Mouse (Mus musculus) midbrain, embryonic 15.5 days (tissue): ENCODE data around the gene Mpped2. TPM values are rescaled to one million over a fixed set of nuclear protein-coding genes. Genes with fewer than 3 reads are reported as not detected.
A peak's percentile ranks its signal among the peaks of the same experiment; 100 is the strongest.

Source experiments
- ATAC-seq: fragments of 200-750 bp; cut with Nextera tagmentation; replicated peaks from 2 replicates; pipeline ENCODE4 v1.8.0; 2017; ENCODE audit warnings: moderate TSS enrichment
- H3K27ac ChIP-seq: fragments of 300-500 bp; sonication (generic); 2 replicates; pipeline ENCODE4 v1.5.1; 2015; ENCODE audit warnings: mild to moderate bottlenecking, inconsistent platforms
- H3K27me3 ChIP-seq: fragments of 300-500 bp; sonication (generic); replicated peaks from 2 replicates; pipeline ENCODE4 v1.6.1; 2015; ENCODE audit warnings: inconsistent platforms
- H3K36me3 ChIP-seq: fragments of 300-500 bp; sonication (generic); replicated peaks from 2 replicates; pipeline ENCODE4 v1.6.1; 2015; ENCODE audit warnings: inconsistent platforms
- H3K4me1 ChIP-seq: fragments of 300-500 bp; sonication (generic); 2 replicates; pipeline ENCODE4 v1.6.1; 2015; ENCODE audit warnings: inconsistent platforms
- H3K4me2 ChIP-seq: fragments of 300-500 bp; sonication (generic); 2 replicates; pipeline ENCODE4 v1.6.1; 2015; ENCODE audit warnings: inconsistent platforms, mild to moderate bottlenecking, moderate library complexity
- H3K4me3 ChIP-seq: fragments of 300-500 bp; sonication (generic); 2 replicates; pipeline ENCODE4 v1.5.1; 2015; ENCODE audit warnings: mild to moderate bottlenecking, inconsistent platforms
- H3K9ac ChIP-seq: fragments of 300-500 bp; sonication (generic); 2 replicates; pipeline ENCODE4 v1.6.1; 2015; ENCODE audit warnings: mild to moderate bottlenecking, inconsistent platforms
- H3K9me3 ChIP-seq: fragments of 300-500 bp; sonication (generic); 2 replicates; pipeline ENCODE4 v1.6.1; 2016; ENCODE audit warnings: inconsistent platforms
- WGBS: fragments of 180-500 bp; shearing (Covaris S2); methylation state at CpG from one replicate; pipeline ENCODE4 v1.1.7; 2015; ENCODE audit warnings: mixed read lengths; 5-methylcytosine and 5-hydroxymethylcytosine counted together
- polyA plus RNA-seq: library from polyadenylated mRNA; unstranded; fragments of >200 nt; fragmentation: Nextera tagmentation; extraction: Ambion mirVana; gene quantifications from 2 replicates; pipeline ENCODE4 v1.2.1, GENCODE M21; 2015

Gene Mpped2
- polyA plus RNA-seq, 1 experiment from 2014 or later = 150 TPM

DNA sequence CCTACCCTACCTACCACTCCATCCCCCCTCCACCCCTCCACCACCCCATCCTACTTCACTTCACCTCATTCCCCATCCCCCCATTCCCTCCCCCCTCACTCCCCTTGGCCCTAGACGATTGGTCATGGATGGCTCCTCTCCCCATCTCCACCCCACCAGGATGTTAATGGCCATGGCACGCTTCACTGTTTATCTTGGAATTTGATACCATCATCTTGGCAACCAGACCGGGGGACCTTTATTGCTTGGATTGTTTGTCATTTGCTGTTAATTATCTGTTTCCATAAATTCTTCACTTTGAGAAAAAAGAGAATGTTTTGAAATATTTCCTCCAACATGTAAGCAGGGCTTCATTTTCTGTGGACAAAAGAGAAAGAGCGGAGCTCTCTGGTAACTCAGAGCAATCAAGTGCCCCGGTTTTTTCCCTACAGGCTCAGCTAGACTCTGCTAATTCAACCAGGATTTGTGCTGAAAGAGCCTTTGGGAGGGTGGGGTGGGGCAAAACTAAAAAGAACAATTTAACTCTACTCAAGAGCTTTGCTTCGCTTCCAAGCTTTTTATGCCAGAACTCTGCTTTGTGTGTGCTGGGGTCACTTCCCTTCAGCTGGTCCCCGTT is 17.9 kb downstream of the Mpped2 start:
- no peak overlapping the region for H3K9ac ChIP-seq
- no peak overlapping the region for H3K27ac ChIP-seq
- no peak overlapping the region for H3K4me3 ChIP-seq
- no peak for ATAC-seq
- peaks cover 14% of the 10 kb centered on the region for H3K4me1 ChIP-seq
- no peaks in the 10 kb centered on the region for H3K27me3 ChIP-seq
- no peaks in the 10 kb centered on the region for H3K9me3 ChIP-seq
- no peak overlapping the region for H3K4me2 ChIP-seq
- H3K36me3 ChIP-seq = no peaks in the 10 kb centered on the region
- 19% methylated on average over 7 of the region's 7 CpGs for WGBS

DNA sequence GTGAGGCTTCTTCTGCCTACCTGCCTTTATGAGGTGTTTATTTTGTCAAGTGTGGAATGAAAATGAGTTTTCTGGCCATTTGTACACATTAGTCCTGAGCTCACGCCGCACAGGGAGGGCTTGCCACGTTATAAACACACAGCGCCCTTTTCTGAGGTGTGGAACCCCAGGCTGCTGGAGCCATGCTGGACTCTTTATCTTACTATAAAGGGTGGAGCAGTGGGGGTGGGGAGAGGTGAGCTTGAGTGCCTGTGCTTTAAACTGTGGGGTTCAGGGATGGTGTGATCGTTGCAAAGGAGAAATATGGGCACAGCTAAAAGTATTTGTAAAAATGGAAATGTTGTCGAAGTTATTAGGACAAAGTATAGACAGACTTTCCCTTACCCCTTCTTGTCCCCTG is 18.4 kb downstream of the Mpped2 start:
- Histone ChIP-seq H3K9me3 (no peaks in the 10 kb centered on the region), H3K4me1 (peaks cover 15% of the 10 kb centered on the region), H3K36me3 (no peaks in the 10 kb centered on the region), H3K27ac (no peak overlapping the region), H3K27me3 (no peaks in the 10 kb centered on the region), H3K4me3 (no peak overlapping the region), H3K4me2 (no peak overlapping the region), H3K9ac (no peak overlapping the region)
- no peak for ATAC-seq
- WGBS = 57% methylated on average over 6 of the region's 6 CpGs

DNA sequence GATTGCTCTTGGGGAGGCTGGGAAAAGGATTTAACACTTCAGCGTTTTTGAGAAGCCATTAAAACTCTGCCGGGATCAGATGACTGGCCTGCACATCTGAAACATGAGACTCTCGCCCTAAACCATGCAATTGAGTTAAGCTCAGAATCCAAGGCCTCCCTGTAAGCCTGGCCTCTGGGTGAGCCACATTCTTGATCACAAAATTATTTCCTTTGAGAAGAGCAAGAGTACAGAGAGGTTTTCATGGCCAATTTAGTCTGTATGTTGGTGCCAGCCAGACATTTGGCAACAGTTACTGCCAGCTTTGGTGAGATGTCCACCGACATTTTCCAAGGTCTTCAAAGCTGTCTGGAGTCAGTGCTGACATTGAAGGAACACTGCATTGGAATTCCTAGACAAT is 20.1 kb downstream of the Mpped2 start:
- Histone ChIP-seq H3K4me3 (no peak overlapping the region), H3K27me3 (no peaks in the 10 kb centered on the region), H3K4me2 (no peak overlapping the region), H3K9me3 (no peaks in the 10 kb centered on the region), H3K4me1 (peaks cover 19% of the 10 kb centered on the region), H3K9ac (no peak overlapping the region), H3K36me3 (no peaks in the 10 kb centered on the region), H3K27ac (no peak overlapping the region)
- ATAC-seq = no peak
- 24% methylated on average over 4 of the region's 4 CpGs for WGBS

DNA sequence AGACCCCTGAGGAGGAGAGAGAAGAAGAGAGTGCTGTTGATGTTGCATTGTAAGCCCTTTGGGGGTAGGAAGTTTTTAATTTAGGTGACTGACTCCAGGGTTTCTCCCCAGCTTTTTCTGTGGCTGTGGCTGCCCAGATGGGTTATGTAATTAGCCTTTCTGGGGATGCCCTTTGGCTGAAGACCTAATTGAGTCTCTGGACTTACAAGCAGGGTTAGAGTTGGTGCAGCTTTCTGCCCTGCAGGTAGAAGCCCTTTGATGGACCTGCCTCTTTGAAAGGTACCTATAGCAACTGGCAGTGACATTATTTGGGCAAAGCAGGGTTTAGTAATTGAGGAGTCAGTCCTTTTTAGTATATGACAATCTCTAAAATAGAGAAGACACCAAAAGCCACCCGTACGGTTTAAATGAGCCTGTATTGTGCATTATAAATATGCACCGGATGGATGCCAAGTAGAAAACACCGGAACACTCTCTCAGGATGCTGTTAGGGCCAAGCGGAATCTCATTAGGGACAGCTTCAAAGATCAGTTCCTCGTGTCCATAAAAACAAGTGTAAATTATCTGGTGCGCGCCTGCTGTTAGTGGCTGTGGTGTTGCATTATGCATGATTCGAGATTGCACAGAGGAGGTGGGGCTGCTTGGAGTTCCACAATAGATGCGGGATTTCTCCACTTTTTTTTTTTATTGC is 22.8 kb downstream of the Mpped2 start:
- Histone ChIP-seq H3K27ac (peak overlapping the region; percentile 63), H3K9ac (no peak overlapping the region), H3K27me3 (no peaks in the 10 kb centered on the region), H3K9me3 (no peaks in the 10 kb centered on the region), H3K36me3 (no peaks in the 10 kb centered on the region), H3K4me3 (no peak overlapping the region), H3K4me2 (peak overlapping the region; percentile 23; the same call in 1 of the 2 replicates), H3K4me1 (peaks cover 32% of the 10 kb centered on the region)
- peak; percentile 88 for ATAC-seq
- WGBS = 13% methylated on average over 10 of the region's 10 CpGs

DNA sequence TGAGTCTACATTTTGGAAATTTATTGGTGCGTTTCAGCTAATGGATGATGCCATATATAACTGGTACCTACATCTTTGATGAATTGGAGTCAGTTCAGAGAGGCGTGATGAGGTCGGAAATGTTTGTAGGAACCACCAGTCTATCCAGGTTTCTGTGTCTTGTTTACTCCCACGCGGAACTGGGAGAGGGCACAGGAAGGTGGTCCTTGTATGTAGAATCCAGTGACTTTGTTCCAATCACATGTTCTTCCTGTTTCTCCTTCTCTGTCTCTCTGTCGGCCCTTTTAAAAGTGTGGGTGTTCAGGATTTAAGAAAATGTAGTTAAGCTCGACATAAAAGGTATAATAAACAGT is 23.3 kb downstream of the Mpped2 start:
- H3K27ac ChIP-seq = peak overlapping the region; percentile 63; the same call in 1 of the 2 replicates
- peaks cover 35% of the 10 kb centered on the region for H3K4me1 ChIP-seq
- H3K27me3 ChIP-seq = no peaks in the 10 kb centered on the region
- no peaks in the 10 kb centered on the region for H3K9me3 ChIP-seq
- no peak overlapping the region for H3K9ac ChIP-seq
- H3K36me3 ChIP-seq = no peaks in the 10 kb centered on the region
- WGBS = 61% methylated on average over 7 of the region's 7 CpGs
- ATAC-seq = peak; percentile 51
- H3K4me3 ChIP-seq = no peak overlapping the region
- peak overlapping the region; percentile 23; the same call in 1 of the 2 replicates for H3K4me2 ChIP-seq

DNA sequence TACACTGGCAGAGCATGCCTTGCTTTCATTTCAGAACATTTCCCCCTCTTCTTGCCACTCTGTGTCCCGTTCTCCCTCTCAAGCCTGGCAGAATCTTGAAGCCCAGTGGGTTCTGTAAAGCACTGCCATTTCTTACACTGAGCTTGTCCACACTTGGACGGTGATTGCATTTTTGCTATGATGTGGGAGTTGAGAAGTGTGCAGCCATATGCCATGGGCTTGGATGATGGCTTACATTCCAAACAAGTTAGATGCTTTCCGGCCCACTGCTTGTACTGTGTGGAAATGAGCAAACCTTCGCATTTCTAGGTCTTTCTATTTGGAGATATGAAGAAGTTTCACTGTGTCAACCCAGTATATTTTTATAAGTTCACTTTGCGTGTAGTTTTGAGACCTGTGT is 25.8 kb downstream of the Mpped2 start:
- ATAC-seq = no peak
- Histone ChIP-seq H3K9me3 (no peaks in the 10 kb centered on the region), H3K27ac (no peak overlapping the region), H3K4me2 (no peak overlapping the region), H3K9ac (no peak overlapping the region), H3K4me1 (peaks cover 51% of the 10 kb centered on the region), H3K27me3 (no peaks in the 10 kb centered on the region), H3K4me3 (no peak overlapping the region), H3K36me3 (no peaks in the 10 kb centered on the region)
- WGBS = 95% methylated on average over 5 of the region's 5 CpGs

DNA sequence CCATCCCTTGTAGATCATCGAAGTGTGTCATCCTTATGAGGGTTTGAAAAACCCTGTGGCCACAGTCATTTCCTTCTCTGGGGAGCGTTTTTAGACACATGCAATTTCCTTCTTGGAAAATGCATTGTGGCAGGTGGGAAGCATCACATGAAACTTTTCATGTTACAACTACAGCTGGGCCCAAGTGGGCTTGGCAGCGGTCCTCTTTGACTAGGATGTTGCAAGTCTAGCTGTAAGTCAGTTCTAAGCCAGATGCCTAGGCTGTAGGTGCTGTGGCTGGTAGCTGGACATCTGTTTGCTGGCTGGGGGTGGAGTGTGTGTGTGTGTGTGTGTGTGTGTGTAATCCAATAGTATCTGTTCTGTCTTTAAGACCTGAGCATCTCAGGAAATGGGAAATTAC is 26.4 kb downstream of the Mpped2 start:
- Histone ChIP-seq H3K4me2 (no peak overlapping the region), H3K36me3 (no peaks in the 10 kb centered on the region), H3K27ac (no peak overlapping the region), H3K9ac (no peak overlapping the region), H3K4me1 (peaks cover 51% of the 10 kb centered on the region), H3K4me3 (no peak overlapping the region), H3K9me3 (no peaks in the 10 kb centered on the region), H3K27me3 (no peaks in the 10 kb centered on the region)
- no peak for ATAC-seq
- WGBS = 94% methylated on average over 3 of the region's 3 CpGs

DNA sequence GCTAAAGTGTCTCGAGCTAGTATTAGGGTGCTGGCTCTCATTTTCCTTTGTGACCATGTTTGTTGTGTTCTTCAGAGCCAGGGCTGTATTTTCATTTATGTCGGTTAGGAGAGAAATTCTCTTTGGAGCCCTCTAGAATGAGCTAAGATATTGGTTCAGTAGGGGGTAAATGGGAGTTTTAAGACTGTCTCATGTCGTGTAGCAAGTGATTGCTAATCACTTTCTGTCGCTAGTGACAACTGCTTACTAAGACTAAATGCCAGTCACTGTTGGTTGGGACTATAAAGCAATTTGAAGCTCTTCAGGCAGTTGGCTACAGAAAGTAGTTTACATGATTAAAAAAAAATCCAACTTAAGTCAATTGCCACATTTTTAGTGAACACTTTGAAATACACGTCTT is 27.6 kb downstream of the Mpped2 start:
- H3K4me2 ChIP-seq = no peak overlapping the region
- no peak overlapping the region for H3K27ac ChIP-seq
- no peaks in the 10 kb centered on the region for H3K27me3 ChIP-seq
- no peaks in the 10 kb centered on the region for H3K9me3 ChIP-seq
- no peak overlapping the region for H3K9ac ChIP-seq
- H3K36me3 ChIP-seq = 0 out of 2 replicates have a peak, but pooled peaks cover 2% of the 10 kb centered on the region
- no peak overlapping the region for H3K4me3 ChIP-seq
- peaks cover 44% of the 10 kb centered on the region for H3K4me1 ChIP-seq
- ATAC-seq = no peak
- 40% methylated on average over 5 of the region's 5 CpGs for WGBS

DNA sequence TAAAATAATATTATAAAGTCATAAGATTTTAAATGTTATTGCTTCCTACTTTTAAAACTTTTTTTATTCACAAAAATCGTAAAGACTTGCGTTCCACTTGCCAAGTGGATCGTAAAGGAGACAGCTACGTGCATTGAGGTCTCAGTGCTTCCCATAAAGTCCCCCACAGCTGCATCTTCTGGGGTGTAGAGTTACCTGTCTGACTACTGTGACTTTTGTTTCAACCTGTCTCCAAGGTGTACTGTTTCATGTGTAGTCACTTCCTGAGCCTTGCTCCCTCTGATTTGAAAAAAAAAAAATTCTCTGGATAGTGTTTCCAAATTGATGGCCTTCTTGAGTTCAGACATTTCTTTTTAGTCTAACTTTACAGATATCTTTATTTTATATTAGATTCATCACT is 29.0 kb downstream of the Mpped2 start:
- Histone ChIP-seq H3K27me3 (no peaks in the 10 kb centered on the region), H3K4me1 (peaks cover 34% of the 10 kb centered on the region), H3K4me3 (no peak overlapping the region), H3K27ac (no peak overlapping the region), H3K9me3 (no peaks in the 10 kb centered on the region), H3K4me2 (no peak overlapping the region), H3K36me3 (0 out of 2 replicates have a peak, but pooled peaks cover 2% of the 10 kb centered on the region), H3K9ac (no peak overlapping the region)
- ATAC-seq = no peak
- 91% methylated on average over 4 of the region's 4 CpGs for WGBS

DNA sequence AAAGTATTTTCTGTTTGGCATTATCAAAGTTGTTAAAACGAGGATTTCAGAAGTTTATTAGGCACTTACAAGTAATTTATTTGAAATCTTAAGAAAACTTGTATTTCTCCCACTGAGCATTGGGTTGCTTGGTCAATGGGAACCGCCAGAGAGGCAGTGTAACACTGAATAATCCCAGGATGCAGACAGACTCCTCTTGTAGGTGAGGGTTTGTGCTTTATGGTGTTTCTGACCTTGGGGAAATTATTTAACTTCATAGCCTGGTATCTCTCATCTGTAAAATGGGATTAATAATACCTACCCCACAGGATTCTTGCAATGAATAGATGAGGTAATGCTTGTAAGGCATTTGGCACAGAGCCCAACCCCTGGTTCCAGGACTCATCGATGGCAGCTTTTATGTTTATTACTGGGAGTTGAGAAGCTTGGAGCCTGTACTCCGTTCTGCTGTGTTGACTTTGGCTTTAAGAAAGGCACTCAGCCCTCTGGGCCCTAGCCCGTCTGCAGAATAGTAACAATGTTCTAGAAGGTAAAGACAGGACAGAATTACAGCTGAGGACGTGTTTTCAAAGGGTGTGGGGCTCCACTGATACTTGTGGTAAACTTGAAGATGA is 37.0 kb downstream of the Mpped2 start:
- peaks cover 28% of the 10 kb centered on the region for H3K4me1 ChIP-seq
- no peaks in the 10 kb centered on the region for H3K9me3 ChIP-seq
- 0 out of 2 replicates have a peak, but pooled peaks have one; percentile 5 for ATAC-seq
- H3K4me3 ChIP-seq = no peak overlapping the region
- H3K9ac ChIP-seq = no peak overlapping the region
- H3K36me3 ChIP-seq = 0 out of 2 replicates have a peak, but pooled peaks cover 2% of the 10 kb centered on the region
- H3K27ac ChIP-seq = no peak overlapping the region
- WGBS = 49% methylated on average over 6 of the region's 6 CpGs
- no peak overlapping the region for H3K4me2 ChIP-seq
- no peaks in the 10 kb centered on the region for H3K27me3 ChIP-seq

DNA sequence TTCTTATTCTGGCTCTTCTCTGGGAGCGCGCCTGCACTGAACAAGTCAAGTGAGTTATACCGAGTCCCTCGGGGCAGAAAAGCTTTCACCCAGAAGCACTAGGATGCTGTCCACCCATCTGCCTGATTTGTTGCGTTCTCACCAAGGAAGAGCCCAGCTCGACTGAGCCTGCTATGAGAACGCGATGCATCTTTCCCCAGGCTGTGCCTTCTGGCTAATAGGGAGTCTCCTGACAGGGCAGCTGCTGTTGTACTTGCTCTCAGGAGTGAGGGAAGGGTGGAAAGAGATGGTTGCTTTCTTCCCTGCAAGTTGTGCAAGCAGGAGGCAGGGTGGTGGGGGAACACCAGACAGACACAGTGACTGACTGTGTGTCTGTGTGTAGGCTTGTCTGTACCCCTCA is 37.5 kb downstream of the Mpped2 start:
- H3K9ac ChIP-seq = no peak overlapping the region
- H3K9me3 ChIP-seq = no peaks in the 10 kb centered on the region
- peaks cover 30% of the 10 kb centered on the region for H3K4me1 ChIP-seq
- 72% methylated on average over 8 of the region's 8 CpGs for WGBS
- ATAC-seq = peak; percentile 31; the same call in 1 of the 2 replicates
- H3K4me3 ChIP-seq = no peak overlapping the region
- H3K27ac ChIP-seq = no peak overlapping the region
- H3K27me3 ChIP-seq = no peaks in the 10 kb centered on the region
- no peaks in the 10 kb centered on the region for H3K36me3 ChIP-seq
- H3K4me2 ChIP-seq = no peak overlapping the region

DNA sequence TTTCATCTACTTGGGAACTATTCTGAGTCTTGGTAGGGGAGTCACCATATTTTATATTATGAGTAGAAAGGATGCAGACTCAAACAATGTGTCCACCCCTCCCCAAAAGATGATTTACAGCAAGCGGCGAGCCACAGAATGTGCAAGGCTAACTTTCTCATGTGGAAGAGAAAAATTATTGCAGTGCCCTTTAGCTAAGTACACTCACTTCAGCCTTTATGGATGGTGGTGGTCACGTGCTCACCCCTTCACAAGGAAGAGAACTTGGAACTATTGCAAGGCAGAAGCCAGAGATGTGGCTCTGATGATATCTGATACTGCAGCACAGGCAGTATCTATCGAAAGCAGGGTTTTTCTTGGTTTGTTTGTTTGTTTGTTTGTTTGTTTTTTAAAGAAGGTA is 38.4 kb downstream of the Mpped2 start:
- no peak overlapping the region for H3K9ac ChIP-seq
- H3K36me3 ChIP-seq = no peaks in the 10 kb centered on the region
- H3K27me3 ChIP-seq = no peaks in the 10 kb centered on the region
- H3K4me2 ChIP-seq = no peak overlapping the region
- no peaks in the 10 kb centered on the region for H3K9me3 ChIP-seq
- WGBS = 93% methylated on average over 4 of the region's 4 CpGs
- H3K4me3 ChIP-seq = no peak overlapping the region
- no peak overlapping the region for H3K27ac ChIP-seq
- peaks cover 37% of the 10 kb centered on the region for H3K4me1 ChIP-seq
- ATAC-seq = no peak
